Mouse (Mus musculus): ENCODE measurements around the gene Lepr.

GRCm38 (mm10) chr4:101675726-101676125 is 41.5 kb upstream of the Lepr start:
- TF ChIP-seq POLR2A (IDR thresholded peaks at IDR 0.05; ENCODE audit: low read depth, low read length) (no peak), CTCF (IDR thresholded peaks at IDR 0.05; ENCODE audit: borderline replicate concordance, insufficient read depth, low read length) (no peak)

Data from embryonic fibroblast, embryonic 13.5 days (primary cell).